Mouse (Mus musculus) CD4-positive, CD25-positive, alpha-beta regulatory T cell, adult 2 months (primary cell): ENCODE results near the gene Gna15.

Source experiments
- DNase-seq: peaks from one replicate; pipeline ENCODE4 v3.0.0-alpha.2; 2012; ENCODE audit warnings: low read depth, low spot score

Gene Gna15

DNA sequence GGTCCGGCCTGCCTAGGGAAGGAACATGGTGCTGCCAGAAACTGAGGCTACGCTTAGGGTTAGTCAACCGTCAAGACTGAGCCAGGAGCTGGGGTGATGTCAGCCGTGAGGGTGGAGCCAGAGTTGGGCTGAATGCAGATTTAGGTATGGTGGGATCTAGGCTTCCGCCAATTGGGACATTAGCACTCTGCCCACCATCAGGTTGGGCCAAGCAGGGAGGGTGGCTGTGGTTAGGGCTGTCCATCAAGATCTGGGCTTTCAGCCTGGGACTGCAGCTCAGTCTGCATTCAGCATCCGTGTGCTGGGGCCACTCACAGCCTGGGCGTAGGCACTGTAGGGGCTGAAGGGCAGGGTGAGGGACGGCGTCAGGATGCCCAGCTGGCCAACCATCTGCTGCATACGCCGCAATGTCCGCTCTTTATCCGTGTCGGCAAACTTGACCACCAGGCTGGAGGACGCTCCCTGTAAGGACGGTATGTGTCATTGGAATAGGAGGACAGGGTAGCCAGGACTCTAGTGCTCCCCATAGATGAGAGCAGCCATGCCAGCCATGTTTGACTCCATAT lies 56.3 kb downstream of the Gna15 start:
- no peak for DNase-seq

DNA sequence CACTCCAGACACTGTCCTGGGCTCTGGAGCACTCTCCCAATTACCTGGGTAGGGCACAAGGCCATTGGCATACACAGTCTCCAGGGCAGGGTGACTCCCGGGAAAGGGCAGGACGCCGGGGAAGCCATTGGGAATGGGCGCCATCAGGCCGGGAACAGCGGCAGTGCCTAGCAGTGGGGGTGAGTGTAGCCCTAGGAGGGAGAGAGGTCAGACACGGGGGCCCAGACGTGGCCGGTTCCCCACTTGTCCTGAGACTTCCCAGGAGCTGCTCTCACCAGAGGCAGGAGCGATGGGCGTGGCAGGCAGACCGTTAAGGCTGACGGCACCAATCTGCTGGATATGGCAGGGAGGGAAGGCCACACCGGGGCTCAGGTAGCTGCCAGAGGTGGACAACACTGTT lies 57.1 kb downstream of the Gna15 start:
- DNase-seq: no peak

DNA sequence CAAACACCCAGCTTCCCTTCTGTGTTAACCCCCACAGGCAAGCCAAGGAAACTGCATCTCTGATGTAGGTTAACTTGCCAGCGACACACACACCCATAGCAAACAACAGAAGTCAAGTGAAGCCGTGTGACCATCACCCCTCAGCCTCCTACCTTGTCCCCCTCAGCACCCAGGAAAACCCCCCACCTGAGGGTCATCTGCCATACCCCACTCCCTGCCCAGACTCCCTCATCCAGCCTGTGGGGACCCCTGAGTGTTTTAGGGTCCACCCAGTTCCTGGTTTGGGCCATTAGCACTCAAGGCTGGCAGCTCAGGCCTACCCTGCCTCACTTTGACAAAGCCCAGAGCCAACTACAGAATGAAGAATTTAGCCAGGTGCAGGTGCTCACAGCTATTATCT lies 58.0 kb downstream of the Gna15 start:
- no peak for DNase-seq

DNA sequence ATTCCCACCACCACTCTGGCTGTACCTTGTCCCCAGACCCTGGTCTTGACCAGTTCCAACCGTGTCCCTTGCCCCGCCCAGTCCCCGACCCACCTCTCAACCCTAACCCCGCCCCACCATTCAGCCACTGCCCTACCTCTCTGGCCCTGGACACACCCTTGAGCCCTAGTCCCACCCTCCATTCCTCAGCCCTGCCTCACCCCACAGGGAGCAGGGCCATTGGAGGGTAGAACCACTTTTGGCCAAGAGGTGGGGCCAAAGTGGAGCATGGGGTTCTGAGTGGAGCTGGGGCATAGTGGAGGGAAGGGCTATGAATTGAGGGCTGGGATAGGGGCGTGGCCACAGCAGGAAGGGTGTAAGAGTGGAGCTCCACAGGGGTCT lies 58.8 kb downstream of the Gna15 start:
- no peak for DNase-seq

DNA sequence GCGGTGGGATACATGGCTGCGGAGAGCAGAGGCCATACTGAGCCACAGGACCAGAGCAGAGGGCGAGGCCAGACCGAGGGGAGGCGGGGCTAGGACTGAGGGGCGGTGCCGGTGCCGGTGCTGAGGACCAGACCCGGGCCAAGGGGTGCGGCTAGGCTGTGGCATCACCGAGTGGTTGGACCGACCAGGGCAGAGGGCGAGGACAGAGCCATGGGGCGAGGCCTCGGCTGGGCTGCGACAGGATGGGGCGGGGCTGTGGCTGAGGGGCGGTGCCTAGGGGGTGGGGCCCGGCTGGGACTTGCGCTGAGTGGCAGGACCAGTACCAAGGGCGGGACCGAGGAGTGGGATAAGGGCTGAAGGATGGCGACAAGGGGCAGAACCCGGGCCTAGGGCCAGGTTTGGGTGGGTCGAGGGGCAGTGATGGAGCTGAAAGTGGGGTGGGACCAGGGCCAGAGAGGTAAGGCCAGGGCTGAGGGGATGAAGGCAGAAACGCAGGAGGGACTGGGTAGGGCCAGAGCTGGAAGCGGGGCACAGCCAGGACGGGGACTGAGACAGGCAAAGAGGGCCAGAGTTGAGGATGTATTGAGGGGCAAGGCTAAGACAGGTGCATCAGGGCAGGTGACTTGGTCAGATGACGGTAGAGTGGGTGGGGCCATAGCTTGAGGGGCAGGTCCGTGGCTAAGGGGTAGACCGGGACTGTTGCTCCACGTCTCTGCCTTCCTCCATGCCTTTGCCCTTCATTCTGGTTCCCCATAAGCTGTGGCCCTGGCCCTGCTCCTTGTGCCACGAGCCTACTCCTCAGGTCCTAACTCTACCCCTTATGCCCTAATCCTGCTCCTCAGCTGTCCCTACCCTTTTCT lies 59.4 kb downstream of the Gna15 start:
- peak; percentile 71 for DNase-seq

DNA sequence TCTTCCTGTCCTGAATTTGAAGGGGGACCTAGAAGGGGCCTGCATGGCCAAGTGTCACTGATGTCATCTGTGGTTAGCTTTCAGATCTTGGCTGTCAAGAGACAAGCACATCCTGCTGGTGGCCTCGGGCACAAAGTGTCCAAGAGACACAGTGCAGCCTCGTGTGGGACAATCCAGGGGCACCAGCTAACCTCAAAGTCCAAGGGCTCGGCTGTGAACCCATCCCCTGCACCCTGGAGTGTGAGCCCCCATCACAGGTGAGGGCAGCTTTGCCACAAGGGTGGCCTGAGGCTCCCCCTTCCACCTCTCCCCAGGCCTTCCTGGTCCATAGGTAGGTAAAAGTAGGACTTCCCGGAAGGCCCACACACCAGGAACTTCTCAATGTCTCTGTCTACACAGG lies 60.5 kb downstream of the Gna15 start:
- DNase-seq: no peak

DNA sequence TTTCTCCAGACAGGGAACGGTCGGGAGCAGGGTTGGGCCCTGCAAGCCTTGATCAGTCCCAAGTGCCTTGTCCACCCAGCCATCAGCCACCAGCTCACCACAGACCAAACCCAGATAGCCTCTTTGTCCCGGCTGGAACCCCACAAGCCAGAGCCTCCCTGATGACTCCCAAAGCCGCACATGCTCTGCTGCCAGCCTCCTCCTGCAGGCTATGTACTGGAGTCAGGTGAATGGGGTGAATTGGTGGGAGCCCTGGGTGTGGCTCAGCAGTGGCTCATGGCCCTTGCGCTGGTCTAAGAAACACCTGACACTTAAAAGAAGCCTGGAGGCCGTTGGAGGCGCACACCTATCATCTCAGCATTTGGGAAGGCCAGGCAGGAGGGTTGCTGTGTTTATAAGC lies 61.1 kb downstream of the Gna15 start:
- no peak for DNase-seq

DNA sequence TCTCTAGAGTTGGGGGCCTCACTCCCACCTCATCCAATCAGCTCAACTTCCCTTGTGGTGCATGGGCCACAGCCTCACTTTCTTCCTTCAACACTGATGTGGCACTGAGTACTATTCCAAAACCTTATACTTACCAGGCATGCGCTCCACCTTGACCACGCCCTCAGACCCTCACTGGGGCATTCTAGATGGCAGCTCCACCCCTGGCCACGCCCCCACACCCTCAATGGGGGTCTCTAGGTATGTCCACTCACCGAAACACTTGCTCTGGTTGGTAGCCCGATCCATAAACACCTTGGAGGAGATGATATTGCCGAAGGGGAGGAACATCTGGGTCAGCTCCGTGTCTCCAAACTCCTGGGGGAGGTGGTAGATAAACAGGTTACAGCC lies 61.6 kb downstream of the Gna15 start:
- no peak for DNase-seq

DNA sequence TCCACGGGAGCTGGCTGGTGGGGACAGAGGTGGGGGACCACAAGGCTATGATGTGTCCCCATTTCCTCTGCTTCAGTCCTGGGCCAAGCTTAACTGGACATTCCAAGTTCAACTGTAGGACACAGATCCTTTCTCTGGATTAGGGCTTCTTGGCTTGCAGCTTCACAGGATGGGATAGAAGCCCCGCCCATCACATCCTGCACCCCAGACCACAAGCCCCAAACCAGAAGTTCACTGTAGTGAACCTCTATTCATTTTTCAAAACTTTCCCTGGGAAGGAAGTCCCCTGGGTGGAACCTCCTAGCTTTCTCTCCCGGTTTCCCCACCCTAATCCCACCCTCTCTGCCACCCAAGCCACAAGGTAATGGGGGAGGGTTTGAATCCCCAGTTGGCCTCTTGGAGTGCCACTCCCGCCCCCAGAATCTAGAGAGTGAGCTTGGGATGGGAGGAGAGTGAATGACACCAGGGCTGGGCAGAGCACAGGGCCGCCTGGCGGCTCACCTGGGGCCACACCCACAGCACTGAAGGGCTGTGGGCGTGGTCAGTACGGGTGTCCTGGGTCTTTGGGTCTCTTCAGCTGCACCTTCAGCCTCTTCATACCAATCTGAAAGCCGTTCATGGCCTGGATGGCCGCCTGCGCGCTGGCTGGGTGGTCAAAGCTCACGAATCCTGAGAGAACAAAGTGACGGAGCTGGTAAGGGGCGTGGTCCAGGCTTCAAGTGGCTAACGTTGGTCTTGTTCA lies 62.2 kb downstream of the Gna15 start:
- no peak for DNase-seq

DNA sequence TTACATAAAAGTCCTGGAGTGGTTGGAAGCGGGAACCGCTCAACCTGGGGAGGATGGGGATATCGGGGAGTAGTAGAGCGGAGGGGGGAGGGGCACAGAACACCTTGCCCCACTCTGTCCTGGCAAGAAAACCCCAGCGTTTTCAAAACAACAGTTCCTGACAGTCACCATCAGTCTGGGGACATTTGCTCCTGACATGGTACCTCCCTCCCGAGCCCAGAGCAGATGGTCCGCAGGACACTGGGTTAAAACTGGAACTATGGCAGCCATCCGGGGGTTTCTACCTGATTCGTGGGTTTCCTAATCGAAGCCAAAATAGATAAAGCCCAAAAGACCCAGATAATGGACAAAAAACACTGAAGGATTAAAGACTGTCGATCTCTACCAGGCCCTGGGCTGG lies 63.1 kb downstream of the Gna15 start:
- DNase-seq: no peak

DNA sequence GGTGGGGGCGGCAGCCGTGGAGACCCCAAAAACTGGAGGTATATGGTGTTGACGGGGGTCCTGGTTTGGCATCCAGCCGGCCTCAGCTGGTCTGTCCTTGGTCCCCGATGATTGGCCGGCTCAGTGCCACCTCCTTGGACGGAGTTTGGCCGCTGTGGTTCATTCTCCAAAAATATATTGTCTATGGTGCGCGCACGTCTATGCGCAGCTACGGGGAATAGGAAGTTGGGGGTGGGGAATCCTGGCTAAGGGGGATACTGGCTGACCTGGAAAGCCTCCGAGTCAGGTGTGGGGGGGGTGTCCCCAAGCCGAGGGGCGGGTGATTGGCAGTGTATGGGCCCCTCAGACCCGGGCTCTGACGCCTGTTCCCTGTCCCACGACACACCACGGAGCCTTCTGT lies 63.6 kb downstream of the Gna15 start:
- DNase-seq: no peak

DNA sequence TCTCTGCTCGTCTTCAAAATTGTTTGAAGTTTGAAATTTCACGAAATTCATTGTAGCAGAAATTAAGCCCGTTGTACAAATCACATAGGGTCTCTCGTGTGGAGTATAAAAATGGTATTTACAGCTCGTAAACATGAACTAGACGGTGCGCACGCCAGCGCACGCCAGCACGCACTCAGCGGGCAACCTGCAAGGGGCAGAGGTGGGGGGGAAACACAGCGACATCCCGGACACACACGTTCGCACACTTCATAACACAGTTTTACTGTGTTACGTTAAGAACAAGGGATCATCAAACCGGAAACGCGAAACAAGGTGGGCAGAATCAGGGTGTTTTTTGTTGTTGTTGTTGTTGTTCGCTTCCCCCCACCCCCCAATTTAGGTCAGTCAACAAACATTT lies 64.6 kb downstream of the Gna15 start:
- no peak for DNase-seq

DNA sequence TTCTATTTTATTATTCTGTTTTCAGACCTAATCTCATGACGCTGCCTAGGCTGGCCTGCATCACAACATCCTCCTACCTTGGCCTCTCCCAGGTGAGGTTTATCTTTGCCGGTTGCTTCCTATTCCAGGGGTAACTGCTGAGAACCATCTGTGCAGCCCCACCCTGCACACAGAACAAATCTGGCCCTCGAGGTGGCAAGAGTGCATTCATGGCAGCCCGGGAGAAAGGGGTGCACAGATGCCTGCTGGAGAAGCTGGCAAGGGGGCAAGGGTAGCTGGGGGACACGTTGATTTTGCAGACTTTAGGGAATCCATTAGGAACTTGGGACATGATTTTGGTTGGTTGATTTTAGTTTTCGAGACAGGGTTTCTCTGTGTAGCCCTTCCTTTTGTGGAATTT lies 65.8 kb downstream of the Gna15 start:
- no peak for DNase-seq

DNA sequence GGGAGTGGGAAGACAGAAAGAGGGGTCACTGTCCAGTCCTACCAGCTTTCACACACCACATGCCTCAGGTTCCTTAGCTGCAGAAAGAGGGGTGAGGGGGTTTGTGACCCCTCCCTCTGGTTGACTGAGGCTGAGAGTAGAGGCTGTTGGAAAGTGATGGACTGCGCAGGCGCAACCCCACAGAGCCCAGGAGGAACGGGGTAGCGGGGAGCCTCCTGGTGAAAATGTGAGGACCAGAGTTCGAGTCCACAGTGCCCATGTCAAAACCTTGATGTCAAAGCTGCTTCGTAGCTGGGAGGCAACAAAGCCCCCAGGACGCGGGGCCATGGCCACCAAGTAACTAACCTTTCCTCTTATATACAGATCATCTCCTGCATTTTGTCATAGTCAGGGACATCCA lies 66.4 kb downstream of the Gna15 start:
- no peak for DNase-seq

DNA sequence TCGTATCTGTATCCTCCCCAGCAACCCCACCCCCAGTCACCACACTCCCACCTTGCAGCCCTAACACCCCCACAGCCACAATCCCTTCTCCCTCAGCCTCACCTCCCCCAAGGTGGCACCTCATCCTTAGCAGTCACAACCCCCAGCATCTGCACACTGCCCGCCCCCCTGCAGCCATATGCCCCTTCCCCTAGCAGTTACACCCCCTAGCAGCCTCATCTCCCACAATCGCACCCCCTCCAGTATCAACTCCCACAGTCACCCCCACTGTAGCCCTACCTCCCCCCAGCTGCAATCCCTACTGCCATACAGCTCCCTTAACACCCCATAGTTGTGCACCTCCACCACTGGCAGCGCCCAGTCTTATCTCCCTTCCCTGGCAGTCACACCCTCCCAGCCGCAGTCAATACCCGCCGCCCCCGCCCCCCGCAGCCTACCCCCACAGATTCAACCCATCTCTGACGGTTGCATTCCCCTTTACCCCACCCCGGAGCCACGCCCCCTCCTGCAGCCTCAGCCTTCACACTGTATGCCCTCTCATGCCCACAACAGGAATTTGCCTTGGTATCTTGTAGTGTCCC lies 67.0 kb downstream of the Gna15 start:
- DNase-seq: no peak

DNA sequence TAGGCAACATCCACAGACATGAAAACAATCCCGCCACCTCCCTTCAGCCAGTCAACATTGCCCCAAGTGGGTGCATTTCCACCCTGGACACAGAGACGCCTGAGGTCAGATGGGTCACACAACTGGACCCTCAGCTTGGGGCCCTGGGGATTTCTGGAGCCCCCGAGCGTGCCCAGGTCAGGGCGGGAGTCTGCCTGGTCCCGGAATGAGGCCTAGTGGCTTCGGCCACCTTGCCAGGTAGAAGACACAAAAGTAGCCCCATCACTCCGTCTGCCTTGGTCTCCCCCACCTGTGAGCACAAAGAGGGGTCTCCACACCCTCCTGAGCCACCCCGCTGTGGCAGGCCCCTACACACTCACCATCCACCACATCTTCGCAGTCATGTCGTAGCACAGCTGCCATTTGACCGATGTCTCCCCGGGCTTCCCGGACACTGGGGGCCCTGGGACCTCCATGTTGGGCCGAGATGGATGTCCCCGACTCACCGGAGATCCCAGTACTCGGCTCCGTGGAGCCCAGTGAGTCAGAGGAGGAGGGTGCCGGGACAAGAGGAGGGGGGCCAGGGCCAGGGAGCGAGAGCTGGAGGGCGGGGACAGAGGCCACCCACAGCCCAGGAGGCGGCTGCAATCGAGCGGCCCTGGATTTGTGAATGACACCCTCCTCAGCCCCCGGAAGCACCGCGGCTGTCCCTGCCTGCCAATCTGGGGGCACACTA lies 68.7 kb downstream of the Gna15 start, which contains the start of gene Nfic:
TSS of gene Nfic (minus strand) at position 455 of the 715 bp plus-strand sequence.
- DNase-seq: no peak

DNA sequence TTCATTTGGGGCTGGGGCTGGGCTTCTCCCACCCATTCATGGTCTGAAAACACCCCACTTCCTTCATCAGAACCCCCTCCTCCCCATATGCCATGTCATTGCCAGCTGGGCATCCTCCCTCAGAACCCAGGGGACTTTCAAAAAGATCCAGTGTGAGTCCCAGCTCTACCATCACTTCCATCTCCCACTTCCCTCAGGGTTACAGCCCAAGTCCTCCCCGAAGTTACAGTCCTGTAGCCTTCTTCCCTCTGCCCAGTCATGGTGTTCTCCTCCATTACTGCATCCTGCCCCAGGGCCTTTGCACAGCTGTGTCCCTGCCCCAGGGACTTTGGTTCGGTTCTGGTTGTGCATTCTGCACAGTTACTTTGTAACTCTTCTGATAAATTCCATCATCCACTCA lies 69.9 kb downstream of the Gna15 start:
- DNase-seq: no peak

DNA sequence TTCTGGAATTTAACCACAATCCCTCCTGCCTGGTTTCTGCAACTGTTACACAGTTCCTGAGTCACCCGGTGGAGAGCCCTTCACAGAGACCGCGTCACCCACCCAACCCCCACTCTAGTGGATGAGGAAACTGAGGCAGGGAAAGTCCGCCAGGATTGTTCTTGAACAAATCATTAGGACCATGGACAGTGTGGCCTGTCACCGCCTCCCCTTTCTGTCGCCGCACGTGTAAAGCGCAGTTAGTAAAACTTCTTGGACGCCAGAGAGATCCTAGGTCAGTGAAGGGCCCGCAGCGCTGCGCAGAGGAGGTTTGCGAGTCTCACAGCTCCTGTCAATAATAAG lies 71.1 kb downstream of the Gna15 start:
- no peak for DNase-seq
